Mouse (Mus musculus) Patski (cell line): ENCODE data around the gene 9130213A22Rik. TPM values are rescaled to one million over a fixed set of nuclear protein-coding genes. Genes with fewer than 3 reads are reported as not detected.
A peak's percentile ranks its signal among the peaks of the same experiment; 100 is the strongest.
"Not testable (repeated sequence)": the region's sequence is repeated elsewhere in the genome, so short reads cannot be mapped to it uniquely, and the experiment has no call there.

Experiments
- ATAC-seq: fragments of 100-300 bp; one replicate; pipeline ENCODE4 v1.8.0; 2021
- CTCF ChIA-PET: fragments of 350-600 bp; sonication (Branson Sonifier 250); formaldehyde crosslinking; loops from one replicate; lab custom pipeline; 2022; ENCODE audit warnings: inconsistent platforms; lab: Charles Lee
- POLR2A ChIA-PET: fragments of 350-600 bp; sonication (Branson Sonifier 250); formaldehyde crosslinking; loops from one replicate; lab custom pipeline; 2022; ENCODE audit warnings: antibody characterized with exemption, inconsistent platforms; lab: Charles Lee
- DNase-seq: peaks from one replicate; pipeline ENCODE4 v3.0.0-alpha.2; 2011; ENCODE audit warnings: low read depth, low spot score
- H3K27me3 ChIP-seq: fragments of 371-371 bp; one replicate; pipeline ENCODE4 v1.5.1; 2021
- CTCF ChIP-seq: fragments of 100-300 bp; IDR thresholded peaks from one replicate; pipeline ENCODE4 v1.5.1; 2021
- in situ Hi-C: fragments of 300-500 bp; cut with MboI; formaldehyde crosslinking; loops from 3 replicates; pipeline ENCODE4 v1.11.1; 2018; ENCODE audit warnings: low pct_unique_long_range_greater_than_20kb, mixed read lengths
- polyA plus RNA-seq: library from polyadenylated mRNA; unstranded; gene quantifications from one replicate; pipeline ENCODE4 v1.2.3, GENCODE M21; 2021

9130213A22Rik gene
- polyA plus RNA-seq, 1 experiment from 2014 or later: 0.96 TPM

GRCm38 (mm10) chr11:69096360-69096986 is 25.9 kb downstream of the 9130213A22Rik start:
- H3K27me3 ChIP-seq: no peaks in the 10 kb centered on the region
- no peak for TF ChIP-seq CTCF
- in situ Hi-C loops: loop anchor here (5.0 to 25.0 kb wide), 2 partner anchors 316 to 891 kb away; partner anchors contain the start of genes Ctdnep1, Elp5, Gabarap and Kdm6b
- ATAC-seq (no peak), DNase-seq (no peak)
- CTCF ChIA-PET: interaction anchor here (1.0 to 1.5 kb wide), 3 partner anchors 14 to 161 kb away, joined by 3 to 5 read pairs (median 3); no protein-coding TSS in a partner anchor
- POLR2A ChIA-PET: interaction anchor here (0.7 to 1.8 kb wide), 3 partner anchors 9 to 36 kb away, joined by 3 to 6 read pairs (median 3); partner anchors contain the start of gene Borcs6

DNA sequence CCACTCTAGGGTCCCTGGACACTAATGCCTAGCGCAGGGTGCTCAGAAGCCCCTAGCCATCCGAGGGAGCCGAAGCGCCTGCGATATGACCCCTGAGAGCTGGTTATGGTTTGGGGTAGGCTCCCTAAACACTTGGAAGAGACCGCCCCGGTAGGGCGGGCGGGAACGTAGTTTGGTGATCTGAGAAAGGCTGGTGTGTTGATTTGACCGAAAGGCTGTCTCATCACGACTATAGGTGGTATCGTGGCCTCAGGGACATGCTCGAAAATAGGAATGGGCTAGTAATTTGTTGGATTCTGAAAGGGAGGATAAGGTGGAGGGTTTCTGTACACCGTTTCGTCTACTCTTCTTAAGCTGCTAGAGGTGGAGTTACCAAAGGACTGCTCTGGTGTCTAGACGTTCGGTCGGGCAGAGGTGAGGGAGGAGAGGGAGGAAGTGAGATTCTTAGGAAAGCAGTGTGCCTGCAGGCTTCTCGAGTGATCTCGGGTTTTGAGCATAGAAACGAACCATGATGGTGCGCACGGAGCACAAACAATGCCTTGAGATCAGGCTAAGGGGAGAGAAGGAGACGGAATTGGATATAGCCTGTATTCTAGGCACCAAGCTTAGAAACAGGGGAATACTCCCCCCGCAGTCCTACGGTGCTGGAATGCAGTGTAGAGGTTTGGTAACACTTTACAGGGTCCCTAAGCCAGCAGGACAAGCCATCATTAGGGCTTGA is 26.7 kb downstream of the 9130213A22Rik start:
- in situ Hi-C loops: loop anchor here (5.0 to 25.0 kb wide), 2 partner anchors 317 to 892 kb away; partner anchors contain the start of genes Ctdnep1, Elp5, Gabarap and Kdm6b
- DNase-seq (no peak), ATAC-seq (no peak)
- CTCF ChIA-PET: interaction anchor here (1.0 to 2.3 kb wide), 6 partner anchors 14 to 162 kb away, joined by 3 to 5 read pairs (median 4); partner anchors contain the start of gene 9130213A22Rik
- POLR2A ChIA-PET: interaction anchor here (0.9 kb wide), 1 partner anchor 16 kb away, joined by 4 read pairs; no protein-coding TSS in a partner anchor
- TF ChIP-seq CTCF: no peak
- no peaks in the 10 kb centered on the region for H3K27me3 ChIP-seq

- ChIA-PET CTCF (interaction anchor here (1.0 to 2.3 kb wide), 9 partner anchors 15 to 162 kb away, joined by 3 to 5 read pairs (median 4); partner anchors contain the start of gene 9130213A22Rik), POLR2A (interaction anchor here (0.5 to 1.5 kb wide), 6 partner anchors 16 to 37 kb away, joined by 3 to 4 read pairs (median 3); partner anchors contain the start of gene 9130213A22Rik)
- ATAC-seq (peak; percentile 60), DNase-seq (peak; percentile 96)
- TF ChIP-seq CTCF: no peak
- H3K27me3 ChIP-seq: no peaks in the 10 kb centered on the region
- in situ Hi-C loops: loop anchor here (5.0 to 25.0 kb wide), 2 partner anchors 317 to 892 kb away; partner anchors contain the start of genes Ctdnep1, Elp5, Gabarap and Kdm6b
Observed at GRCm38 (mm10) chr11:69094697-69095429, 27.5 kb downstream of the 9130213A22Rik start, which contains the start of gene Per1. Per1 (plus strand) TSS chr11:69095217.

DNA sequence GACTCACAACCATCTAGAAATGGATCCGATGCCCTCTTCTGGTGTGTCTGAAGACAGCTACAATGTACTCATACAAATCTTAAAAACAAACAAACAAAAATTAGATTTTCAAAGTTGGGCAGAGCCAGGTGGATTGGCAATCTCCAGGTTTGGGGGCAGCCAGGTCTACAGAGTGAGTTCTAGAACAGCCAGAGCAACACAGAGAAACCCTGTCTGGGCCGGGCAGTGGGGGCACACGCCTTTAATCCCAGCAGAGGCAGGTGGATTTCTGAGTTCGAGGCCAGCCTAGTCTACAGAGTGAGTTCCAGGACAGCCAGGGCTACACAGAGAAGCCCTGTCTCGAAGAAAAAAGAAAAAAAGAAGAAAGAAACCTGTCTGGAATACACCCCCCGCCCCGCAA is 28.5 kb downstream of the 9130213A22Rik start:
- CTCF ChIA-PET: interaction anchor here (1.0 to 2.3 kb wide), 8 partner anchors 12 to 54 kb away, joined by 3 to 5 read pairs (median 4); no protein-coding TSS in a partner anchor
- POLR2A ChIA-PET: interaction anchor here (0.5 to 1.5 kb wide), 5 partner anchors 17 to 36 kb away, joined by 3 to 4 read pairs (median 3); partner anchors contain the start of gene 9130213A22Rik
- H3K27me3 ChIP-seq, ATAC-seq, DNase-seq: not testable (repeated sequence)
- in situ Hi-C loops: loop anchor here (25.0 kb wide), 1 partner anchor 893 kb away; the partner anchor contains the start of genes Ctdnep1, Elp5, Gabarap and Phf23

DNA sequence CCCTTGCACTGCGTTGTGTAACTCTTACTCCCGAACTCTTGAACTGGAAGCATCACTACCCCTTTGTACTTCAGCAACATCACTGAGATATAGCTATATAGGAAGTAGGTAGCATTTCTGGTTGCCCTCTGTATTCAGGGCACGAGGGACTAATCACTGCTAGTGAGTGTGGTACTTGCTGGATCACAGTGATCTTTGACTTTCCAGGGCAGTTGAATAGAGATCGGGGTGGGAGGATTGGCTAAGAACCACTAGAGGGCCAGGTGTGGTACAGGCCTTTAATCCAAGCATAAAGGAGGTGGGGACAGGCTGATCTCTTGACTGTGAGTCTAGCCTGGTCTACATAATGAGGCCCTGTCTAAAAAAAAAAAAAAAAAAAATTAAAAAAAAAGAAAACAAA is 29.5 kb downstream of the 9130213A22Rik start:
- TF ChIP-seq CTCF: no peak
- in situ Hi-C loops: loop anchor here (25.0 kb wide), 1 partner anchor 894 kb away; the partner anchor contains the start of genes Ctdnep1, Elp5, Gabarap and Phf23
- ChIA-PET POLR2A (interaction anchor here (0.8 kb wide), 1 partner anchor 13 kb away, joined by 3 read pairs; no protein-coding TSS in a partner anchor), CTCF (interaction anchor here (0.8 to 2.3 kb wide), 12 partner anchors 11 to 33 kb away, joined by 3 to 13 read pairs (median 4); partner anchors contain the start of genes 9130213A22Rik and Borcs6)
- DNase-seq (no peak), ATAC-seq (no peak)
- no peaks in the 10 kb centered on the region for H3K27me3 ChIP-seq

DNA sequence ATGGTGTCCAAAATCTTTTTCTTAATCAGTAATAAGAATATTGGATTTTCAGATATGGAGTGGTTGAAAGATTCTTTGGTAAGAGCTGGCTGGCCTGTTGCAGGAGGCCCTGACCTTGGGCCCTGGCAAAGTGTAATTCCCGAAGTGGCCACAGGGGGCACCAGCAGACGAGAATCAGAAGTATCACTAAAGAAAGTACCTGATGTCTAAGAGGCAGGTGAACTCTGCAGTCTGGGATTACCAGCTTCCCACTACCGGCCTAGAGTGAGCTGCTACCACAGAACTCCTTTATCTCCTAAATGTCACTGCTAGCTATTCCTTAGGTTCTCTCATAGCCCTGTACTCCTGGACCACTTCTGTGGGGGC is 30.0 kb downstream of the 9130213A22Rik start:
- no peak for TF ChIP-seq CTCF
- DNase-seq: no peak
- H3K27me3 ChIP-seq: no peaks in the 10 kb centered on the region
- in situ Hi-C loops: loop anchor here (25.0 kb wide), 1 partner anchor 895 kb away; the partner anchor contains the start of genes Ctdnep1, Elp5, Gabarap and Phf23
- ChIA-PET POLR2A (interaction anchor here (0.8 kb wide), 1 partner anchor 13 kb away, joined by 3 read pairs; no protein-coding TSS in a partner anchor), CTCF (interaction anchor here (0.8 to 2.3 kb wide), 11 partner anchors 13 to 33 kb away, joined by 3 to 13 read pairs (median 5); partner anchors contain the start of genes 9130213A22Rik and Borcs6)
- no peak for ATAC-seq

- CTCF ChIA-PET: interaction anchor here (1.0 to 2.3 kb wide), 9 partner anchors 12 to 32 kb away, joined by 3 to 13 read pairs (median 5); partner anchors contain the start of genes 9130213A22Rik and Borcs6
- no peak for TF ChIP-seq CTCF
- ATAC-seq: no peak
- H3K27me3 ChIP-seq: no peaks in the 10 kb centered on the region
- POLR2A ChIA-PET: interaction anchor here (0.8 kb wide), 1 partner anchor 12 kb away, joined by 3 read pairs; no protein-coding TSS in a partner anchor
- DNase-seq: no peak
- in situ Hi-C loops: loop anchor here (25.0 kb wide), 1 partner anchor 896 kb away; the partner anchor contains the start of genes Ctdnep1, Elp5, Gabarap and Phf23
Observed at GRCm38 (mm10) chr11:69091566-69092385, 30.6 kb downstream of the 9130213A22Rik start.

- ChIA-PET POLR2A (interaction anchor here (0.7 to 1.5 kb wide), 2 partner anchors 14 to 18 kb away, joined by 3 to 4 read pairs; no protein-coding TSS in a partner anchor), CTCF (no interaction called here)
- TF ChIP-seq CTCF: no peak
- no peaks in the 10 kb centered on the region for H3K27me3 ChIP-seq
- DNase-seq (no peak), ATAC-seq (no peak)
- in situ Hi-C loops: loop anchor here (25.0 kb wide), 1 partner anchor 897 kb away; the partner anchor contains the start of genes Ctdnep1, Elp5, Gabarap and Phf23
Observed at GRCm38 (mm10) chr11:69090367-69090766, 32.0 kb downstream of the 9130213A22Rik start.
